16 mouse cellular contexts compared by ENCODE assay signal in the genomic region with DNA sequence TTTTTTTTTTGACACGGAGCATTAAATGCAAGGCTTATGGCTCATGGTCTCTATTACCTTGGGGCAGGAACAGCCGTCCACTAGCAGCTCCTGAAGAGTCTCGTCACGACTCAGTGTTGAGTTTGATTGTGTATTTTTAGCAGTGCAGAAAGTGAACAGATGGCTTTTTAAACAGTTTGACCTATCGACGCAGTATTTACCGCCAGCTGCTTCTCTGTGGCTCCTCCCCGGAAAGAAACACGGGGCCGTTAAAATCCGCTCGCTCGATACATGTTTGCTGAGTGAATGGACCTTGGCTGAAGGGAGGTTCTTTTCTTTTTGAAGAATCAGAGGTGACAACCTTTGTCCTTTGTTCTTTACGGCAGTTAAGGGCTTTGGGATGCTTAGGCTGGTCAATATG.
A peak's percentile ranks its signal among the peaks of the same experiment; 100 is the strongest.
DNase-seq lines count a peak whose midpoint lies in the region; ATAC-seq and TF ChIP-seq lines count a peak whose summit lies in the region.
"Had no signal": no experiment of that assay in that cellular context is flagged by ENCODE, and none has a peak within 500 bp of the region (broad histone marks: within the 10 kb centered on the region; RNA-seq: fewer than 3 reads in every experiment).

No protein-coding gene starts in this region.

- no peak overlapping the region for H3K9ac ChIP-seq in intestine, embryonic 14.5 days (ENCODE audit: low read length)
- no peak overlapping the region for H3K9ac ChIP-seq in intestine, postnatal 0 days (ENCODE audit: low read depth, low read length)
- no peak overlapping the region for H3K9ac ChIP-seq in forebrain, embryonic 16.5 days (replicated peaks; ENCODE audit: low read depth, low read length)
- H3K9ac ChIP-seq in liver, postnatal 0 days (replicated peaks) = no peak overlapping the region

- no peaks in the 10 kb centered on the region for H3K27me3 ChIP-seq in intestine, embryonic 14.5 days (replicated peaks; ENCODE audit: control insufficient read depth, insufficient read depth, low read length)
- no peaks in the 10 kb centered on the region for H3K27me3 ChIP-seq in intestine, postnatal 0 days (replicated peaks; ENCODE audit: control insufficient read depth, insufficient read depth, low read length)
- H3K27me3 ChIP-seq in forebrain, embryonic 16.5 days (replicated peaks; ENCODE audit: control insufficient read depth, insufficient read depth, low read length) = no peaks in the 10 kb centered on the region
- no peaks in the 10 kb centered on the region for H3K27me3 ChIP-seq in liver, postnatal 0 days (ENCODE audit: insufficient read depth, low read length)
- H3K27me3 ChIP-seq in heart, embryonic 10.5 days (ENCODE audit: insufficient read depth, poor library complexity, severe bottlenecking) = no peaks in the 10 kb centered on the region

- no peak overlapping the region for H3K27ac ChIP-seq in intestine, embryonic 14.5 days (ENCODE audit: low read depth)
- no peak overlapping the region for H3K27ac ChIP-seq in intestine, postnatal 0 days (ENCODE audit: low read depth, low read length)
- H3K27ac ChIP-seq in forebrain, embryonic 16.5 days (ENCODE audit: low read length) = 0 out of 2 replicates have a peak overlapping the region, but pooled peaks have one; percentile 20
- H3K27ac ChIP-seq in liver, postnatal 0 days (ENCODE audit: low read depth) = no peak overlapping the region
- no peak overlapping the region for H3K27ac ChIP-seq in heart, embryonic 10.5 days

- no peak for TF ChIP-seq CTCF in intestine, postnatal 0 days (IDR thresholded peaks at IDR 0.05; ENCODE audit: low read depth)
- no peak for TF ChIP-seq CTCF in liver, postnatal 0 days (IDR thresholded peaks at IDR 0.05; ENCODE audit: low read depth)

- peak overlapping the region; percentile 11; the same call in 1 of the 2 replicates for H3K4me2 ChIP-seq in intestine, embryonic 14.5 days (ENCODE audit: low read length)
- no peak overlapping the region for H3K4me2 ChIP-seq in intestine, postnatal 0 days (replicated peaks; ENCODE audit: low read depth)
- no peak overlapping the region for H3K4me2 ChIP-seq in forebrain, embryonic 16.5 days (ENCODE audit: low read length)
- H3K4me2 ChIP-seq in liver, postnatal 0 days (ENCODE audit: low read depth, low read length) = 0 out of 2 replicates have a peak overlapping the region, but pooled peaks have one; percentile 32

- TF ChIP-seq EP300 in liver, postnatal 0 days (IDR thresholded peaks at IDR 0.05; ENCODE audit: low read depth) = no peak

- no peak for ATAC-seq in intestine, embryonic 14.5 days (replicated peaks; ENCODE audit: low FRiP score, low TSS enrichment, low read depth)
- no peak for ATAC-seq in intestine, postnatal 0 days
- ATAC-seq in forebrain, embryonic 16.5 days = peak; percentile 40; the same call in 1 of the 2 replicates
- peak; percentile 56 for ATAC-seq in liver, postnatal 0 days
- no peak for ATAC-seq in CD4-positive, CD25-positive, alpha-beta regulatory T cell, adult 4 months

- H3K36me3 ChIP-seq in intestine, embryonic 14.5 days (ENCODE audit: control insufficient read depth, insufficient read depth, low read length) = no peaks in the 10 kb centered on the region
- H3K36me3 ChIP-seq in intestine, postnatal 0 days (ENCODE audit: control insufficient read depth, insufficient read depth) = no peaks in the 10 kb centered on the region
- H3K36me3 ChIP-seq in forebrain, embryonic 16.5 days (ENCODE audit: control insufficient read depth, insufficient read depth) = no peaks in the 10 kb centered on the region
- H3K36me3 ChIP-seq in liver, postnatal 0 days (replicated peaks; ENCODE audit: insufficient read depth, low read length) = no peaks in the 10 kb centered on the region
- no peaks in the 10 kb centered on the region for H3K36me3 ChIP-seq in heart, embryonic 10.5 days

- H3K9me3 ChIP-seq in intestine, embryonic 14.5 days (ENCODE audit: control insufficient read depth, low read length) = 0 out of 2 replicates have a peak, but pooled peaks cover 2% of the 10 kb centered on the region
- H3K9me3 ChIP-seq in intestine, postnatal 0 days (ENCODE audit: control insufficient read depth) = 0 out of 2 replicates have a peak, but pooled peaks cover 2% of the 10 kb centered on the region
- H3K9me3 ChIP-seq in forebrain, embryonic 16.5 days (ENCODE audit: control insufficient read depth, low read length) = no peaks in the 10 kb centered on the region
- no peaks in the 10 kb centered on the region; the same call in 1 of the 2 replicates for H3K9me3 ChIP-seq in liver, postnatal 0 days (ENCODE audit: low read length)
- peaks cover 3% of the 10 kb centered on the region; the same call in 1 of the 2 replicates for H3K9me3 ChIP-seq in heart, embryonic 10.5 days

- no peak for DNase-seq in intestine, embryonic 14.5 days (ENCODE audit: low spot score)
- peak; percentile 58 for DNase-seq in embryo, embryonic 10.5 days (ENCODE audit: low spot score)
- DNase-seq in liver, postnatal 0 days = peak; percentile 27
- no peak for DNase-seq in heart, embryonic 10.5 days (ENCODE audit: low spot score)
- DNase-seq: adrenal gland, postnatal 10 days; kidney, adult 11 months; kidney, postnatal 14 days; layer of hippocampus, adult 9-11 months; lung, adult 18-20 months; lung, postnatal 4 days; right cerebral cortex, postnatal 25 days; thymus, postnatal 25 days had no signal

- no peaks in the 10 kb centered on the region for H3K4me1 ChIP-seq in intestine, embryonic 14.5 days (replicated peaks; ENCODE audit: control insufficient read depth, insufficient read depth, low read length)
- H3K4me1 ChIP-seq in intestine, postnatal 0 days (replicated peaks; ENCODE audit: control insufficient read depth, insufficient read depth, low read length) = no peaks in the 10 kb centered on the region
- H3K4me1 ChIP-seq in forebrain, embryonic 16.5 days (replicated peaks; ENCODE audit: control insufficient read depth, insufficient read depth, low read length) = peaks cover 6% of the 10 kb centered on the region; the same call in 1 of the 2 replicates
- 0 out of 2 replicates have a peak, but pooled peaks cover 3% of the 10 kb centered on the region for H3K4me1 ChIP-seq in liver, postnatal 0 days (ENCODE audit: insufficient read depth)
- peaks cover 7% of the 10 kb centered on the region; the same call in 1 of the 2 replicates for H3K4me1 ChIP-seq in heart, embryonic 10.5 days

- H3K4me3 ChIP-seq in intestine, embryonic 14.5 days (ENCODE audit: low read depth, low read length) = no peak overlapping the region
- H3K4me3 ChIP-seq in intestine, postnatal 0 days (ENCODE audit: low read depth, low read length) = no peak overlapping the region
- no peak overlapping the region for H3K4me3 ChIP-seq in forebrain, embryonic 16.5 days (replicated peaks; ENCODE audit: low read length)
- H3K4me3 ChIP-seq in liver, postnatal 0 days (ENCODE audit: low read depth, low read length) = no peak overlapping the region
- no peak overlapping the region for H3K4me3 ChIP-seq in heart, embryonic 10.5 days
- H3K4me3 ChIP-seq: erythroblast, embryonic 14.5 days had no signal

- 44% methylated on average over 14 of the region's 14 CpGs for WGBS in intestine, embryonic 14.5 days
- 42% methylated on average over 14 of the region's 14 CpGs for WGBS in intestine, postnatal 0 days
- 50% methylated on average over 14 of the region's 14 CpGs for WGBS in forebrain, embryonic 16.5 days
- WGBS in liver, postnatal 0 days (ENCODE audit: insufficient replicate concordance) = 67% methylated on average over 14 of the region's 14 CpGs
- 61% methylated on average over 14 of the region's 14 CpGs for WGBS in heart, embryonic 10.5 days

Comparison
In these comparisons a context has a peak if more than half of its experiments do, and no peak if none do; other contexts are left out.
1. H3K4me2 ChIP-seq: peak in intestine, embryonic 14.5 days (single experiment) and liver, postnatal 0 days (single experiment); none in intestine, postnatal 0 days (single experiment) and forebrain, embryonic 16.5 days (single experiment).
2. ATAC-seq: peak in forebrain, embryonic 16.5 days (single experiment) and liver, postnatal 0 days (single experiment); none in intestine, embryonic 14.5 days (single experiment), intestine, postnatal 0 days (single experiment) and CD4-positive, CD25-positive, alpha-beta regulatory T cell, adult 4 months (single experiment).
3. DNase-seq: peak in embryo, embryonic 10.5 days (single experiment) and liver, postnatal 0 days (single experiment); none in intestine, embryonic 14.5 days (single experiment) and heart, embryonic 10.5 days (single experiment).